Mouse (Mus musculus): ENCODE results near the gene 2410137M14Rik. TPM values are rescaled to one million over a fixed set of nuclear protein-coding genes. Genes with fewer than 3 reads are reported as not detected.
A peak's percentile ranks its signal among the peaks of the same experiment; 100 is the strongest.
"Not testable (repeated sequence)": the region's sequence is repeated elsewhere in the genome, so short reads cannot be mapped to it uniquely, and the experiment has no call there.

2410137M14Rik gene
- not detected in 2 replicates for polyA plus RNA-seq (2016; fragmentation: Nextera tagmentation; extraction: Ambion mirVana)

DNA sequence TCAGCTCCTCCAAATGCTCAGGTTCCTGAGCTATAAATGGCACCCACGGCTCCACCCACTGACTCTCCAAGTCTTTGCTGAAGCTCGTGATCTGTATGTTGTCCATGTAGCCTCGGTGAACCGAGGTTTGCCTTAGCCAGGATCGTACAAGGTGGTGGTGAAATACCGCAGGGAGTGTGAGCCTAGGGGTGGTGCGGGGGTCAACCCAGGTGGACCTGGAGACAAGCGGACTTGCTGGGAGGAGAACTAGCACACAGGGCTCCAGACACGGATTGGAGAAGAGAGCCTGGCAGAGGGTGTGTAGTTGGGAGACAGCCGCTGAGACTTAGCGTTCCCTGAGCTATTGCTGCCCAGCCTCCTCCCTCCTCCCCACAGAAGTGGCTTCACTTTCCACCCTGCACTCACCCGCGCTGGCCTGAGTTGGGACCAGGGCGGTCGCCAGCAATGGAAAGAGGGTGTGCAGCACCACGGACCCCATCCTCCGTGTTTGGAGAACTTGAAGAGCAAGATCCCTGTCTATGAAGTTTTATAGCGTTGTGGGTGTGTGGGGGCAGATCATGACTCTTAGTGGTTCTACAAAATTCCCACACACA lies at the start of gene 2410137M14Rik:
Gene 2410137M14Rik, minus strand, starts transcription at position 17 of the 593 bp plus-strand sequence.
- H3K4me3 ChIP-seq = peak within 1 kb of the TSS; percentile 30

GRCm38 (mm10) chr17:37029162-37029561 lies 48.1 kb upstream of the 2410137M14Rik start:
- 70% methylated on average over 8 of the region's 8 CpGs for WGBS
- Histone ChIP-seq H3K4me1 (peaks cover 12% of the 10 kb centered on the region), H3K27ac (replicated peaks) (peak overlapping the region; percentile 91), H3K4me3 (peak overlapping the region; percentile 54), H3K36me3 (no peaks in the 10 kb centered on the region), H3K27me3 (ENCODE audit: low read depth, poor library complexity, severe bottlenecking) (no peaks in the 10 kb centered on the region), H3K9me3 (replicated peaks) (no peaks in the 10 kb centered on the region)
- DNase-seq (ENCODE audit: low spot score) = no peak

More for the DNA sequence above, at the start of gene 2410137M14Rik:
- Histone ChIP-seq H3K9me3 (replicated peaks) (no peaks in the 10 kb centered on the region), H3K36me3 (no peaks in the 10 kb centered on the region), H3K27ac (replicated peaks) (0 out of 2 replicates have a peak within 1 kb of the TSS, but pooled peaks have one; percentile 1), H3K4me1 (peaks cover 23% of the 10 kb centered on the region), H3K27me3 (ENCODE audit: low read depth, poor library complexity, severe bottlenecking) (peaks cover 66% of the 10 kb centered on the region)
- 14% methylated on average over 18 of the region's 18 CpGs for WGBS
- DNase-seq (ENCODE audit: low spot score) = no peak

- Histone ChIP-seq H3K36me3 (no peaks in the 10 kb centered on the region), H3K4me1 (peaks cover 12% of the 10 kb centered on the region), H3K9me3 (replicated peaks) (no peaks in the 10 kb centered on the region), H3K27ac (replicated peaks) (peak overlapping the region; percentile 91), H3K27me3 (ENCODE audit: low read depth, poor library complexity, severe bottlenecking) (no peaks in the 10 kb centered on the region), H3K4me3 (peak overlapping the region; percentile 54)
- 0% methylated on average over 14 of the region's 14 CpGs for WGBS
- DNase-seq (ENCODE audit: low spot score) = peak; percentile 97
Measured at GRCm38 (mm10) chr17:37028683-37029120, 47.7 kb upstream of the 2410137M14Rik start.

DNA sequence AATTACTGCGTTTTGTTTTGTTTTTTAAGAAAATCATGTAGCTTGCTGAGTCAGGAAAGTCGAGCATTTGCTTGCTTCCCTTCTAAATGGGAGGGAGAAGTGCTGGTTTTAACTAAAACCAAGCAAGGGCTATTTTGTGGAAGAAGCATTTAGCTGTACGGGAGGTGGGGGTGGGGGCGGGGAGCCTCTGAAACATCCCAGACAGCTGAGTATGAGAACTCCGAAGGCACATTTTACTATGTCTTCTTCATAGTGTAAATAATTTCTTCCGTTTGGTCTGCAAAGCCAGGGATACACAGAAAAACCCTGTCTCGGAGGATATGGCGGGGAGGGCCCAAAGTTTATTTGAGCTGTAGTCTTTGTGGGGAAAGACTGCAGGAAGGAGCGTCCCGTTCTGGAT lies 47.2 kb upstream of the 2410137M14Rik start:
- H3K27me3 ChIP-seq (ENCODE audit: low read depth, poor library complexity, severe bottlenecking) = no peaks in the 10 kb centered on the region
- H3K27ac ChIP-seq (replicated peaks) = peak overlapping the region; percentile 91
- no peaks in the 10 kb centered on the region for H3K36me3 ChIP-seq
- peaks cover 12% of the 10 kb centered on the region for H3K4me1 ChIP-seq
- H3K4me3 ChIP-seq = peak overlapping the region; percentile 54
- WGBS = 6% methylated on average over 10 of the region's 10 CpGs
- no peak for DNase-seq (ENCODE audit: low spot score)
- H3K9me3 ChIP-seq (replicated peaks) = no peaks in the 10 kb centered on the region

GRCm38 (mm10) chr17:37027486-37027885 lies 46.4 kb upstream of the 2410137M14Rik start:
- peaks cover 12% of the 10 kb centered on the region for H3K4me1 ChIP-seq
- no peak overlapping the region for H3K4me3 ChIP-seq
- no peak for DNase-seq (ENCODE audit: low spot score)
- 95% methylated on average over 4 of the region's 4 CpGs for WGBS
- H3K9me3 ChIP-seq (replicated peaks) = no peaks in the 10 kb centered on the region
- no peaks in the 10 kb centered on the region for H3K27me3 ChIP-seq (ENCODE audit: low read depth, poor library complexity, severe bottlenecking)
- H3K27ac ChIP-seq (replicated peaks) = peak overlapping the region; percentile 91
- no peaks in the 10 kb centered on the region for H3K36me3 ChIP-seq

GRCm38 (mm10) chr17:37026425-37026824 lies 45.4 kb upstream of the 2410137M14Rik start:
- H3K27me3 ChIP-seq (ENCODE audit: low read depth, poor library complexity, severe bottlenecking) = no peaks in the 10 kb centered on the region
- no peak for DNase-seq (ENCODE audit: low spot score)
- peaks cover 12% of the 10 kb centered on the region for H3K4me1 ChIP-seq
- no peak overlapping the region for H3K4me3 ChIP-seq
- WGBS = 82% methylated on average over 2 of the region's 2 CpGs
- no peaks in the 10 kb centered on the region for H3K36me3 ChIP-seq
- no peak overlapping the region for H3K27ac ChIP-seq (replicated peaks)
- H3K9me3 ChIP-seq (replicated peaks) = no peaks in the 10 kb centered on the region

- no peaks in the 10 kb centered on the region for H3K27me3 ChIP-seq (ENCODE audit: low read depth, poor library complexity, severe bottlenecking)
Measured at GRCm38 (mm10) chr17:37022628-37023576, 41.9 kb upstream of the 2410137M14Rik start, which contains the start of gene Mog. TSS of gene Mog (minus strand) at chr17:37023398.

DNA sequence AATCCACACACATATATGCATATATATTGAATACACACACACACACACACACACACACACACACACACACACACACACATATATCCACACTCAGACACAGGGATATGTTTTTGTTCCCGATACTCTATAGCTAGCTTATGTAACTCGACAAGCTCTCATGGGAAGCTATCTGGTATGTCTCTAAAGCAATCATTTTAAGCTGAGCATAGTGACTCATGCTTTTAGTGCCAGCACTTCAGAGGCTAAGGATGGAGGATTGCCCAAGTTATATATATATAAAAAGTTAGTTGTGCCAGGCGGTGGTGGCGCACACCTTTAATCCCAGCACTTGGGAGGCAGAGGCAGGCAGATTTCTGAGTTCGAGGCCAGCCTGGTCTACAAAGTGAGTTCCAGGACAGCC lies 38.2 kb upstream of the 2410137M14Rik start:
- H3K9me3 ChIP-seq (replicated peaks); H3K36me3 ChIP-seq; H3K4me3 ChIP-seq; H3K4me1 ChIP-seq; DNase-seq (ENCODE audit: low spot score); H3K27me3 ChIP-seq (ENCODE audit: low read depth, poor library complexity, severe bottlenecking); H3K27ac ChIP-seq (replicated peaks): not testable (repeated sequence)
- WGBS = 93% methylated on average over 5 of the region's 5 CpGs

More at GRCm38 (mm10) chr17:37022628-37023576, 41.9 kb upstream of the 2410137M14Rik start, which contains the start of gene Mog:
- DNase-seq (ENCODE audit: low spot score) = no peak
- WGBS = 77% methylated on average over 9 of the region's 9 CpGs
- Histone ChIP-seq H3K36me3 (no peaks in the 10 kb centered on the region), H3K4me3 (no peak within 1 kb of the TSS), H3K9me3 (replicated peaks) (no peaks in the 10 kb centered on the region), H3K27ac (replicated peaks) (no peak within 1 kb of the TSS), H3K4me1 (peaks cover 2% of the 10 kb centered on the region; the same call in 1 of the 2 replicates)

- DNase-seq (ENCODE audit: low spot score) = no peak
- Histone ChIP-seq H3K27ac (replicated peaks) (no peak overlapping the region), H3K27me3 (ENCODE audit: low read depth, poor library complexity, severe bottlenecking) (no peaks in the 10 kb centered on the region), H3K4me1 (no peaks in the 10 kb centered on the region), H3K4me3 (no peak overlapping the region), H3K9me3 (replicated peaks) (no peaks in the 10 kb centered on the region), H3K36me3 (no peaks in the 10 kb centered on the region)
- 91% methylated on average over 3 of the region's 3 CpGs for WGBS
Measured at GRCm38 (mm10) chr17:37018328-37018727, 37.3 kb upstream of the 2410137M14Rik start.

GRCm38 (mm10) chr17:37016333-37016732 lies 35.3 kb upstream of the 2410137M14Rik start:
- DNase-seq (ENCODE audit: low spot score) = no peak
- Histone ChIP-seq H3K4me1 (no peaks in the 10 kb centered on the region), H3K9me3 (replicated peaks) (no peaks in the 10 kb centered on the region), H3K27me3 (ENCODE audit: low read depth, poor library complexity, severe bottlenecking) (no peaks in the 10 kb centered on the region), H3K36me3 (peaks cover 5% of the 10 kb centered on the region), H3K4me3 (no peak overlapping the region), H3K27ac (replicated peaks) (no peak overlapping the region)

DNA sequence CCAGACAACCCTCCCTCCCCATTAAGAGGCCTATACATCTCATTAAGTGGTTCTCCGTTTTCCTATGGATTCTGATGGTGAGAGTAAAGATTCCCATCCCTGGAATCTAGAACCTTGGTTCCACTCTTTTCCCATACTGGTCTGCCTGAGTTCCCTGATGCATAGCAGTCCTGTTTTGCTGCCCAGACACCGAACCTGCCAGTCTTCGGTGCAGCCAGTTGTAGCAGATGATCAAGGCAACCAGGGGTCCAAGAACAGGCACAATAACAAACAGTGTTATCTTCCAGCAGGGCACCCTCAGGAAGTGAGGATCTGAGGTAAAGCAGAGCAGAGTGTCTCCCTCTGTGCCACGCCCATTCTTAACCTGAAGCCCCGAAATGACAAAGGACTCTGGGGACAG lies 31.1 kb upstream of the 2410137M14Rik start:
- Histone ChIP-seq H3K27ac (replicated peaks) (no peak overlapping the region), H3K4me3 (no peak overlapping the region), H3K9me3 (replicated peaks) (no peaks in the 10 kb centered on the region), H3K27me3 (ENCODE audit: low read depth, poor library complexity, severe bottlenecking) (no peaks in the 10 kb centered on the region), H3K4me1 (no peaks in the 10 kb centered on the region), H3K36me3 (peaks cover 47% of the 10 kb centered on the region)
- WGBS = 78% methylated on average over 5 of the region's 5 CpGs
- DNase-seq (ENCODE audit: low spot score) = no peak

GRCm38 (mm10) chr17:37011719-37012118 lies 30.7 kb upstream of the 2410137M14Rik start:
- no peaks in the 10 kb centered on the region for H3K9me3 ChIP-seq (replicated peaks)
- no peak for DNase-seq (ENCODE audit: low spot score)
- H3K36me3 ChIP-seq = peaks cover 51% of the 10 kb centered on the region
- no peaks in the 10 kb centered on the region for H3K4me1 ChIP-seq
- no peak overlapping the region for H3K27ac ChIP-seq (replicated peaks)
- no peaks in the 10 kb centered on the region for H3K27me3 ChIP-seq (ENCODE audit: low read depth, poor library complexity, severe bottlenecking)
- 86% methylated on average over 3 of the region's 3 CpGs for WGBS
- H3K4me3 ChIP-seq = no peak overlapping the region

Data from midbrain, embryonic 10.5 days (tissue).